Mouse (Mus musculus) neural tube, embryonic 11.5 days (tissue): ENCODE results near the gene Speer4f2. TPM values are rescaled to one million over a fixed set of nuclear protein-coding genes. Genes with fewer than 3 reads are reported as not detected.

Experiments used
- ATAC-seq: fragments of 200-750 bp; cut with Nextera tagmentation; 2 replicates; pipeline ENCODE4 v1.8.0; 2017; ENCODE audit warnings: moderate number of reproducible peaks, mild to moderate bottlenecking, moderate TSS enrichment, moderate library complexity; ENCODE audit not compliant: insufficient read depth, low FRiP score, low TSS enrichment
- DNase-seq: peaks from one replicate; pipeline ENCODE4 v3.0.0-alpha.2; 2015; ENCODE audit warnings: low spot score
- H3K27ac ChIP-seq: fragments of 300-500 bp; sonication (generic); 2 replicates; pipeline ENCODE4 v1.5.1; 2014; ENCODE audit warnings: low read depth, mild to moderate bottlenecking, low read length
- H3K27me3 ChIP-seq: fragments of 300-500 bp; sonication (generic); 2 replicates; pipeline ENCODE4 v1.6.1; 2014; ENCODE audit warnings: mild to moderate bottlenecking, low read length, mixed read lengths; ENCODE audit not compliant: control insufficient read depth, insufficient read depth
- H3K36me3 ChIP-seq: fragments of 300-500 bp; sonication (generic); 2 replicates; pipeline ENCODE4 v1.6.1; 2014; ENCODE audit warnings: mild to moderate bottlenecking, low read length, moderate library complexity, mixed read lengths; ENCODE audit not compliant: control insufficient read depth, insufficient read depth
- H3K4me1 ChIP-seq: fragments of 300-500 bp; sonication (generic); 2 replicates; pipeline ENCODE4 v1.6.1; 2014; ENCODE audit warnings: low read length, mixed read lengths; ENCODE audit not compliant: control insufficient read depth, insufficient read depth
- H3K4me2 ChIP-seq: fragments of 300-500 bp; sonication (generic); 2 replicates; pipeline ENCODE4 v1.6.1; 2014; ENCODE audit warnings: low read depth, mild to moderate bottlenecking, moderate library complexity
- H3K4me3 ChIP-seq: fragments of 300-500 bp; sonication (generic); 2 replicates; pipeline ENCODE4 v1.5.1; 2014; ENCODE audit warnings: low read depth, low read length
- H3K9ac ChIP-seq: fragments of 300-500 bp; sonication (generic); 2 replicates; pipeline ENCODE4 v1.6.1; 2014; ENCODE audit warnings: mild to moderate bottlenecking, low read length
- H3K9me3 ChIP-seq: fragments of 300-500 bp; sonication (generic); 2 replicates; pipeline ENCODE4 v1.6.1; 2016; ENCODE audit warnings: low read length; ENCODE audit not compliant: control insufficient read depth
- WGBS: fragments of 180-500 bp; shearing (Covaris S2); extraction: QIAGEN DNeasy Blood & Tissue Kit; methylation state at CpG from one replicate; pipeline ENCODE4 v1.1.7; 2014; 5-methylcytosine and 5-hydroxymethylcytosine counted together
- polyA plus RNA-seq: library from polyadenylated mRNA; unstranded; fragments of >200 nt; fragmentation: Nextera tagmentation; extraction: Ambion mirVana; gene quantifications from 2 replicates; pipeline ENCODE4 v1.2.1, GENCODE M21; 2014

Gene Speer4f2
- polyA plus RNA-seq, 1 experiment from 2014 or later: not detected

- WGBS: 77% methylated on average over 1 of the region's 1 CpGs
- H3K36me3 ChIP-seq: no peaks in the 10 kb centered on the region
- no peaks in the 10 kb centered on the region for H3K27me3 ChIP-seq
- H3K9me3 ChIP-seq: no peaks in the 10 kb centered on the region
- H3K4me2 ChIP-seq: no peak overlapping the region
- H3K4me1 ChIP-seq: no peaks in the 10 kb centered on the region
- H3K4me3 ChIP-seq: no peak overlapping the region
- H3K27ac ChIP-seq: no peak overlapping the region
- DNase-seq (no peak), ATAC-seq (no peak)
- no peak overlapping the region for H3K9ac ChIP-seq
Measured at GRCm38 (mm10) chr5:17426930-17427329, 54.0 kb downstream of the Speer4f2 start.

Other genes starting within 250 kb of the Speer4f2 start
- not detected in 2 replicates for gene Speer4f1, start 102.9 kb downstream of the Speer4f2 start, polyA plus RNA-seq
- gene Sema3c, start 201.1 kb downstream of the Speer4f2 start, polyA plus RNA-seq: 29.9 and 33.5 TPM in 2 replicates